Mouse (Mus musculus) heart, embryonic 15.5 days (tissue): ENCODE measurements around the gene Glis3. TPM values are rescaled to one million over a fixed set of nuclear protein-coding genes. Genes with fewer than 3 reads are reported as not detected.

Source experiments
- ATAC-seq: fragments of 200-750 bp; cut with Nextera tagmentation; replicated peaks from 2 replicates; pipeline ENCODE4 v1.8.0; 2017; ENCODE audit warnings: low read depth, moderate TSS enrichment; ENCODE audit not compliant: insufficient number of reproducible peaks, insufficient read depth, low FRiP score
- H3K27ac ChIP-seq: fragments of 300-500 bp; sonication (generic); 2 replicates; pipeline ENCODE4 v1.5.1; 2015; ENCODE audit warnings: mild to moderate bottlenecking, inconsistent platforms
- H3K27me3 ChIP-seq: fragments of 300-500 bp; sonication (generic); 2 replicates; pipeline ENCODE4 v1.6.1; 2015; ENCODE audit warnings: inconsistent platforms
- H3K36me3 ChIP-seq: fragments of 300-500 bp; sonication (generic); 2 replicates; pipeline ENCODE4 v1.6.1; 2015; ENCODE audit warnings: mild to moderate bottlenecking, inconsistent platforms
- H3K4me1 ChIP-seq: fragments of 300-500 bp; sonication (generic); replicated peaks from 2 replicates; pipeline ENCODE4 v1.6.1; 2015; ENCODE audit warnings: inconsistent platforms
- H3K4me2 ChIP-seq: fragments of 300-500 bp; sonication (generic); 2 replicates; pipeline ENCODE4 v1.6.1; 2015; ENCODE audit warnings: inconsistent platforms, mild to moderate bottlenecking, moderate library complexity
- H3K4me3 ChIP-seq: fragments of 300-500 bp; sonication (generic); 2 replicates; pipeline ENCODE4 v1.5.1; 2015; ENCODE audit warnings: mild to moderate bottlenecking, inconsistent platforms
- H3K9ac ChIP-seq: fragments of 300-500 bp; sonication (generic); 2 replicates; pipeline ENCODE4 v1.6.1; 2015; ENCODE audit warnings: mild to moderate bottlenecking, inconsistent platforms
- H3K9me3 ChIP-seq: fragments of 300-500 bp; sonication (generic); replicated peaks from 2 replicates; pipeline ENCODE4 v1.6.1; 2016; ENCODE audit warnings: inconsistent platforms
- WGBS: fragments of 180-500 bp; shearing (Covaris S2); methylation state at CpG from one replicate; pipeline ENCODE4 v1.1.7; 2015; ENCODE audit warnings: mixed read lengths; 5-methylcytosine and 5-hydroxymethylcytosine counted together
- polyA plus RNA-seq: library from polyadenylated mRNA; unstranded; fragments of >200 nt; fragmentation: Nextera tagmentation; extraction: Ambion mirVana; gene quantifications from 2 replicates; pipeline ENCODE4 v1.2.1, GENCODE M21; 2015

Glis3 gene
- polyA plus RNA-seq, result 0.87 and 1.6 TPM in 2 replicates

GRCm38 (mm10) chr19:28679776-28680391, at the start of gene Glis3:
Gene Glis3, minus strand, starts transcription at chr19:28680077.
- peak within 1 kb of the TSS; percentile 60 for H3K4me3 ChIP-seq
- H3K9me3 ChIP-seq, result no peaks in the 10 kb centered on the region
- peak; percentile 87 for ATAC-seq
- peak within 1 kb of the TSS; percentile 52 for H3K27ac ChIP-seq
- H3K27me3 ChIP-seq, result peaks cover 6% of the 10 kb centered on the region; the same call in 1 of the 2 replicates
- H3K4me1 ChIP-seq, result peaks cover 27% of the 10 kb centered on the region
- peak within 1 kb of the TSS; percentile 97 for H3K4me2 ChIP-seq
- no peaks in the 10 kb centered on the region for H3K36me3 ChIP-seq
- peak within 1 kb of the TSS; percentile 52 for H3K9ac ChIP-seq
- WGBS, result under 1% methylated on average over 59 of the region's 66 CpGs

GRCm38 (mm10) chr19:28726161-28726880, 46.4 kb upstream of the Glis3 start:
- H3K27me3 ChIP-seq, result peaks cover 3% of the 10 kb centered on the region; the same call in 1 of the 2 replicates
- no peak overlapping the region for H3K27ac ChIP-seq
- no peaks in the 10 kb centered on the region for H3K9me3 ChIP-seq
- H3K9ac ChIP-seq, result no peak overlapping the region
- no peak overlapping the region for H3K4me3 ChIP-seq
- H3K36me3 ChIP-seq, result no peaks in the 10 kb centered on the region
- 60% methylated on average over 18 of the region's 18 CpGs for WGBS
- no peak overlapping the region for H3K4me2 ChIP-seq
- H3K4me1 ChIP-seq, result 0 out of 2 replicates have a peak, but pooled peaks cover 1% of the 10 kb centered on the region
- no peak for ATAC-seq

- no peaks in the 10 kb centered on the region for H3K36me3 ChIP-seq
- no peaks in the 10 kb centered on the region for H3K4me1 ChIP-seq
- H3K27ac ChIP-seq, result no peak overlapping the region
- H3K4me3 ChIP-seq, result no peak overlapping the region
- no peaks in the 10 kb centered on the region for H3K9me3 ChIP-seq
- peaks cover 3% of the 10 kb centered on the region; the same call in 1 of the 2 replicates for H3K27me3 ChIP-seq
- H3K9ac ChIP-seq, result no peak overlapping the region
- no peak overlapping the region for H3K4me2 ChIP-seq
- 77% methylated on average over 7 of the region's 7 CpGs for WGBS
- no peak for ATAC-seq
Measured at GRCm38 (mm10) chr19:28724641-28725040, 44.8 kb upstream of the Glis3 start.

- ATAC-seq, result no peak
- 74% methylated on average over 4 of the region's 4 CpGs for whole genome bisulfite sequencing
- H3K27me3 ChIP-seq, result peaks cover 3% of the 10 kb centered on the region; the same call in 1 of the 2 replicates
- no peak overlapping the region for H3K27ac ChIP-seq
- H3K9ac ChIP-seq, result no peak overlapping the region
- H3K36me3 ChIP-seq, result no peaks in the 10 kb centered on the region
- H3K4me1 ChIP-seq, result no peaks in the 10 kb centered on the region
- no peak overlapping the region for H3K4me3 ChIP-seq
- H3K9me3 ChIP-seq, result no peaks in the 10 kb centered on the region
- no peak overlapping the region for H3K4me2 ChIP-seq
Measured at GRCm38 (mm10) chr19:28722626-28723025, 42.7 kb upstream of the Glis3 start.

GRCm38 (mm10) chr19:28721834-28722233, 42.0 kb upstream of the Glis3 start:
- 80% methylated on average over 10 of the region's 10 CpGs for WGBS
- no peak for ATAC-seq
- Histone ChIP-seq H3K9ac (no peak overlapping the region), H3K4me1 (no peaks in the 10 kb centered on the region), H3K4me2 (no peak overlapping the region), H3K27ac (no peak overlapping the region), H3K27me3 (no peaks in the 10 kb centered on the region), H3K36me3 (no peaks in the 10 kb centered on the region), H3K4me3 (no peak overlapping the region), H3K9me3 (no peaks in the 10 kb centered on the region)

GRCm38 (mm10) chr19:28720016-28720415, 40.1 kb upstream of the Glis3 start:
- no peaks in the 10 kb centered on the region for H3K4me1 ChIP-seq
- no peaks in the 10 kb centered on the region for H3K27me3 ChIP-seq
- no peak overlapping the region for H3K27ac ChIP-seq
- H3K36me3 ChIP-seq, result no peaks in the 10 kb centered on the region
- no peak overlapping the region for H3K9ac ChIP-seq
- no peaks in the 10 kb centered on the region for H3K9me3 ChIP-seq
- H3K4me2 ChIP-seq, result no peak overlapping the region
- no peak for ATAC-seq
- H3K4me3 ChIP-seq, result no peak overlapping the region

- Histone ChIP-seq H3K36me3 (no peaks in the 10 kb centered on the region), H3K4me3 (no peak overlapping the region), H3K27me3 (no peaks in the 10 kb centered on the region), H3K9ac (no peak overlapping the region), H3K4me1 (no peaks in the 10 kb centered on the region), H3K4me2 (no peak overlapping the region), H3K9me3 (no peaks in the 10 kb centered on the region), H3K27ac (no peak overlapping the region)
- WGBS, result 66% methylated on average over 4 of the region's 4 CpGs
- no peak for ATAC-seq
Measured at GRCm38 (mm10) chr19:28714674-28715073, 34.8 kb upstream of the Glis3 start.

GRCm38 (mm10) chr19:28697718-28698117, 17.8 kb upstream of the Glis3 start:
- no peaks in the 10 kb centered on the region for H3K36me3 ChIP-seq
- H3K4me2 ChIP-seq, result no peak overlapping the region
- WGBS, result 54% methylated on average over 3 of the region's 3 CpGs
- no peak overlapping the region for H3K9ac ChIP-seq
- H3K4me3 ChIP-seq, result no peak overlapping the region
- H3K27ac ChIP-seq, result no peak overlapping the region
- H3K9me3 ChIP-seq, result no peaks in the 10 kb centered on the region
- ATAC-seq, result no peak
- H3K27me3 ChIP-seq, result no peaks in the 10 kb centered on the region; the same call in 1 of the 2 replicates
- H3K4me1 ChIP-seq, result no peaks in the 10 kb centered on the region

GRCm38 (mm10) chr19:28686398-28686797, 6.5 kb upstream of the Glis3 start:
- WGBS, result 63% methylated on average over 4 of the region's 4 CpGs
- H3K27me3 ChIP-seq, result no peaks in the 10 kb centered on the region
- ATAC-seq, result no peak
- H3K9me3 ChIP-seq, result no peaks in the 10 kb centered on the region
- no peak overlapping the region for H3K4me3 ChIP-seq
- no peak overlapping the region for H3K27ac ChIP-seq
- no peak overlapping the region for H3K4me2 ChIP-seq
- no peaks in the 10 kb centered on the region; the same call in 1 of the 2 replicates for H3K4me1 ChIP-seq
- no peaks in the 10 kb centered on the region for H3K36me3 ChIP-seq
- no peak overlapping the region for H3K9ac ChIP-seq

GRCm38 (mm10) chr19:28685484-28685883, 5.6 kb upstream of the Glis3 start:
- H3K9me3 ChIP-seq, result no peaks in the 10 kb centered on the region
- peaks cover 5% of the 10 kb centered on the region; the same call in 1 of the 2 replicates for H3K27me3 ChIP-seq
- no peaks in the 10 kb centered on the region for H3K36me3 ChIP-seq
- WGBS, result 92% methylated on average over 4 of the region's 4 CpGs
- no peak overlapping the region for H3K4me2 ChIP-seq
- no peak overlapping the region for H3K9ac ChIP-seq
- no peak for ATAC-seq
- peaks cover under 1% of the 10 kb centered on the region for H3K4me1 ChIP-seq
- no peak overlapping the region for H3K4me3 ChIP-seq
- no peak overlapping the region for H3K27ac ChIP-seq

GRCm38 (mm10) chr19:28684347-28684746, 4.5 kb upstream of the Glis3 start:
- Histone ChIP-seq H3K27me3 (peaks cover 6% of the 10 kb centered on the region; the same call in 1 of the 2 replicates), H3K9ac (no peak overlapping the region), H3K9me3 (no peaks in the 10 kb centered on the region), H3K4me2 (no peak overlapping the region), H3K27ac (no peak overlapping the region), H3K4me1 (peaks cover 8% of the 10 kb centered on the region), H3K36me3 (no peaks in the 10 kb centered on the region), H3K4me3 (no peak overlapping the region)
- WGBS, result 43% methylated on average over 6 of the region's 6 CpGs
- no peak for ATAC-seq
